Mouse (Mus musculus): ENCODE results near the gene Asap2.

The Asap2 gene

GRCm38 (mm10) chr12:21209273-21209672 is 219.0 kb downstream of the Asap2 start:
- in situ Hi-C loops (cut with MboI, MseI), result no loop called here

- in situ Hi-C loops (cut with MboI, MseI), result no loop called here
Observed at GRCm38 (mm10) chr12:21212876-21213275, 222.6 kb downstream of the Asap2 start.

GRCm38 (mm10) chr12:21214551-21215165 is 224.4 kb downstream of the Asap2 start:
- in situ Hi-C loops (cut with MboI, MseI), result no loop called here

DNA sequence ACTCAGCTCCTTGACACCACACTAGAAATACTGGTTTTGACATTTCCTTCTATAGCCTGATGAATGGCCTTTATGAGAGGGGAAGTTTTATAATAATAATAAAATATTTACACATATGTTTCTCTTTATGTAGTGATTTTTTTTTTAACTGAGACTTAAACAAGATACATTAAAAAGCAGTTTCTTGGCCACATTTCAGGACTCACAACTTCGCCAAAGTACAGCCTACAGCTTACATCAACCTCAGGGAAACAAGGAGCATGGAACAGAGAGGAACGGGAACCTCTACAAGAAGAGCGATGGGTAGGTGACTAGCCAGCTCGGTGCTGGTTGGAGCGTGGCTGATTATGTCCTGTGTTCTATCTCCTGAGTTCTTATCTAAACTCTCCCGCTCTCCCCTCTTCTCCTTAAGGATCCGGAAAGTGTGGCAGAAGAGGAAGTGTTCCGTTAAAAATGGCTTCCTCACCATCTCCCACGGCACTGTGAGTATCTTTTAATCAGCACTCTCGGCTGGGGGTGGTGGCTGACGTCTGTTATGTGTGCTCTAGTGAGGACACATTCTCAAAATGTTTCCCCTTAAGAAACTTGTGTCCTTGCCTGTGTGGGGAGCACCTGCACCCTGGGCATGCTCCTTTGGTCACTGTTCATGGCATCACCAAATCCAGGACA is 227.7 kb downstream of the Asap2 start:
- in situ Hi-C loops (cut with MboI, MseI), result no loop called here

GRCm38 (mm10) chr12:21220596-21220995 is 230.3 kb downstream of the Asap2 start:
- in situ Hi-C loops (cut with MboI, MseI), result no loop called here

DNA sequence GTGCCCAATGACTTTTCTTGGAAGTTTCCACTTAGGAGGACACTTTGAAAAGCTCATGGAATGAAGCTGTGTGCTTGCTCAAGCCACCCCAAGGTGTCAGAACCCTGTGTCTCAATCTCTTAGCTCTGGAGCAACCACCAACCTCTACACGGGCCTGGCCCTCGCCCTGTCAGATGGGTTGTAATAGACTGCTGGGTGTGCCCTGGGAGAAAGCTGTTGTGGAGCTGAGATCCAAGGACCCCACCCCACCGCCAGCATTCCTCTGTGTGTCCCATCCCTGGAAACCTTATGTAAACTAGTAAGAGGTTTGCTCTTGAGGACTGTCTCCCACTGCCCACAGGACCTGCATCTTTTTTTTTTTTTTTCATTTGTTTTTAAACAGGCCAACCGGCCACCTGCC is 233.7 kb downstream of the Asap2 start:
- in situ Hi-C loops (cut with MboI, MseI), result no loop called here

DNA sequence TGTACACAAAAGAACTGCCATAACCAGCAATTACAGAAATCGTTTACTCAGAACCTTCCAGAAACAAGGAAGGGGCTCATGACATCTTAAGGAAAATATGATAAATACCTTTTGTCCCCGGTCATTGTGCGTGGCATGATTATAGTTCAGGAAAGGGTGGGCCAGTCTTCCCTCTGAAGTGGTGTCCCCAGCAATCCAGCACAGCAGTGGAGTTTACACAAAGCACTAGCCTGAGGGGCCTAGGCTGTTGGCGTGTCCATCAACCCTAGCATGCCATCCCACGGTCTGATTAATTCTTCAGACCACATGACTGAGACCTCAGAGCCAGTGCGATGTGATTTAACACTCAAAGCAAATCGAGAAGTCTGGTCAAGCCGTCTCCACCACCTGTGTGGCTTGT is 235.1 kb downstream of the Asap2 start:
- in situ Hi-C loops (cut with MboI, MseI), result no loop called here

- in situ Hi-C loops (cut with MboI, MseI), result no loop called here
Observed at GRCm38 (mm10) chr12:21226316-21226715, 236.1 kb downstream of the Asap2 start.

DNA sequence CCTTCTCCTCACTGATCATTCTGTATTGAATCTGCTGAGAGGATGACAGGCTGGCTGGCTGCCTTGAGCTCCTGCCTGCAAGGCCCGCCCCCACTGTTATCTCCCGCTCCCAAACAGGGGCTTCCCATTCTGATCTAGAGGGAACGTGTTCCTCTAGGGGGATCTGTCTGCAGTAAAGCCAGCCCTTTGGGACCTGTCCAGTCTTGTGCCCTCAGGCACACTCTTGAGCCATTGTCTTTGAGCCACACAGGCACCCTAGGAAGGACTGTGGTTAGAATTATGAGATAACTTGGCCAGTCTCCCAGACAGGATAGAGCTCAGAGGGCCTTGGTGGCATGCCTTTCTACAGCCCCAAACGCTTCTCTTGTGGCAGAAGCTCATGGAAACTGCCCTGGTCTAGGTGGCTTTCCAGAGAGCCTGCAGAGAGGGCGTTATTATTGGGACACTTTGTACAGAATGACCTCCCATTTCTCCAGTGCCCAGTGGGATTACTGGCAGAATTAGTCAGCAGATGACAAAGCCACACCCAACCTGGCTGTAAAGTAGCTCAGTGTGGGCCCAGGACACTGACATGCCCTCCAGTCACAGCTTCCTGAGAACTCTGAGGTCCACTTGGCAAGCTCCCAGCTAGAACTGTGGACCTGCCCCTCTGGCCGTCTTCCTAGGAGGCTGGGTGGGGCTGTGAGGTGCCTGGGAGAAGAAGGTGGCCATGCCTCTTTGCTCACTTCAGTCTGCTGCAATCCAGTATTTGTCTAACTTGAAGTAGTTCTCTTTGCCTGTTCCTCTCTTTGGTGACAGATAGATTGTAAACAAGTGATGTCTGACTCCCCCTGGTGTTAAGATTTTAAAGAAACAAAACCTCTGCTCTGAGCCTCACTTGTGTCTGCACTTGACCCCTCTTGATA is 237.1 kb downstream of the Asap2 start:
- in situ Hi-C loops (cut with MboI, MseI), result no loop called here

- in situ Hi-C loops (cut with MboI, MseI), result no loop called here
Observed at GRCm38 (mm10) chr12:21228650-21229049, 238.4 kb downstream of the Asap2 start.

GRCm38 (mm10) chr12:21229076-21229918 is 239.0 kb downstream of the Asap2 start:
- in situ Hi-C loops (cut with MboI, MseI), result no loop called here

DNA sequence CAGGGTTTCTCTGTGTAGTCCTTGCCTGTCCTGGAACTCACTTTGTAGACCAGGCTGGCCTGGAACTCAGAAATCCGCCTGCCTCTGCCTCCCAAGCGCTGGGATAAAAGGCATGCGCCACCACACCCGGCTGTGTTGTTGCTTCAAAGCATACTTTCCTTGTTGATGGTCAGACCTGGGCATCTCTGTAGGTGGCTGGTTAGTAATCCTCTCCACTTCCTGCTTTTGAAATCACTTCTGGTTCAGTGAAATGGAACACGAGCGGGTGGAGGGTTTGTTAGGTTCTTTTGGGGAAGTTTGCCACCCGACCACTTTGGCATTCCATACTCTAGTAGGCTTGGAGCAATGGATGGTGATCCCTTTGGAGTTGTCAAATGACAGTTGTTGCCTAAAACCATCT is 243.5 kb downstream of the Asap2 start:
- in situ Hi-C loops (cut with MboI, MseI), result no loop called here

- in situ Hi-C loops (cut with MboI, MseI), result no loop called here
Observed at GRCm38 (mm10) chr12:21234560-21234959, 244.3 kb downstream of the Asap2 start.

- in situ Hi-C loops (cut with MboI, MseI), result no loop called here
Observed at GRCm38 (mm10) chr12:21241965-21242364, 251.7 kb downstream of the Asap2 start.

- in situ Hi-C loops (cut with MboI, MseI), result no loop called here
Observed at GRCm38 (mm10) chr12:21244375-21244960, 254.2 kb downstream of the Asap2 start.

- in situ Hi-C loops (cut with MboI, MseI), result no loop called here
Observed at GRCm38 (mm10) chr12:21247711-21248392, 257.6 kb downstream of the Asap2 start.

DNA sequence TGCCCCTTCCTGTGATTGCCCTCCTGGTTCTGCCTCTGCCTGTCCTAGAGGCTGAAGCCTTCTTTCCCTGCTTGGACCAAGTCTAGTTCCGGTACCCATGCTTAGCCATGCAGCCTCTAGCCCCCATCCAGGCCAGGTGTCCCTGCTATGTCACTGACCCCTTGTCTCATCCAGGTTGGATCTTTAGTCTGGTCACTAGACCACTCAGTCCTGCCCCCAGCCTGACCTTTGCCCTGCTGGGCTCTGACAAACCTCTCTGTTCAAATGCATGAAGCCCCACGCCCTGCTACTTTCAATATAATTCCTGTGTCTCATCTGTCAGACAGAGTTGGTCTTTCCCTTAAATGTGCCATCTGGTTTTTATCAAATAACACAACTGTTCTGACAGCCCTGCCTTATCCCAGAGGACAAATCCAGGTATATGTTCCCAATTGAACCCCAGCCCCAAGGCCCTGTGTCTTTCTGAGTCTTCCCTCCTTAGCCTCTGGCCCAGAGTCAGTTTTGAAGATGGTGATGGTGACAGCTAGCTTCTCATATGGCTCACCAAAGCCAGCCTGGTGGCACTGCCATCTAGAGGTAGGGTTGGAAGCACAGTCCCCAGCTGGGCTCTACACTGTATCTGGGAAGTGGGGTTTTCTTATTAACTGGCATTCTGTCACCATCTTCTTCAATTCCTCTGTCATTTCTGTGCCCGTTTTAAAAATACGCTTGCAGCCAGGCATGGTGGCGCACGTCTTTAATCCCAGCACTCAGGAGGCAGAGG is 270.4 kb downstream of the Asap2 start:
- in situ Hi-C loops (cut with MboI, MseI), result no loop called here

DNA sequence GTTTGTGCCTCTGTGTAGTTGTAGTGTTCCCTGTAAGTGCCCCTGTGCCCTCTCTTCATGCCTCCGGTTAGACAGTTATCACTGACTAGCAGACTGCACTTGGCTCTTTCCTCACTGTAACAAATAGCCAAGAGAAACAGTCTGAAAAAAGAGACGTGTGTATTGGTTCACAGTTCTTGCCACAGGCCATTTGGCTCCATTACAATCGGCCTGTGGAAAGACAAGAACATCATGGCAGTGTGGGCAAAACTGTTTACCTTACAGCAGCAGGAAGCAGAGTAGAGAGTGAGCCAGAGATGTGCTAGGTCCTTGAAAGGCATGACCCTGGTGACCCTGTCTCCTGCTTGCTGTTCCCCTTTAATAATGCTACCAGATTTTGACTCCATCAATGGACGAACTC is 271.3 kb downstream of the Asap2 start:
- in situ Hi-C loops (cut with MboI, MseI), result no loop called here

DNA sequence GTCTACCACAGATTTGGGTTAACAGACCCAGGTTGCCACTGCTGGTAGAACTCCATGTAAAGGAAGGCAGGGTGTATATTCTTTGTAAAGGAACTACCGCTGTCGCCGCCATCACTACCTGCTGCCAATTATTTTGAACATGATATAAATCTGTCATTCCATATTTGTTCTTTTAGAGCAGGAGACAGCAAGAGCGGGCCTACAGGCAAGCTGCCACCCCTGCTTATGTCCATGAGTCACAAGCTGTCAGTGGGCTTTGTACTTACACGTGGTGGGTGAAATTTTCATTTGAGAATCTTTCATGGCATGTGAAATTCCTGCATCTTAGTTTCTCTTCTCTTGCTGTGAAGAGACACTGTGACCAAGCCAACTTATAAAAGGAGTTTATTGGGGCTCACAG is 273.0 kb downstream of the Asap2 start:
- in situ Hi-C loops (cut with MboI, MseI), result no loop called here

DNA sequence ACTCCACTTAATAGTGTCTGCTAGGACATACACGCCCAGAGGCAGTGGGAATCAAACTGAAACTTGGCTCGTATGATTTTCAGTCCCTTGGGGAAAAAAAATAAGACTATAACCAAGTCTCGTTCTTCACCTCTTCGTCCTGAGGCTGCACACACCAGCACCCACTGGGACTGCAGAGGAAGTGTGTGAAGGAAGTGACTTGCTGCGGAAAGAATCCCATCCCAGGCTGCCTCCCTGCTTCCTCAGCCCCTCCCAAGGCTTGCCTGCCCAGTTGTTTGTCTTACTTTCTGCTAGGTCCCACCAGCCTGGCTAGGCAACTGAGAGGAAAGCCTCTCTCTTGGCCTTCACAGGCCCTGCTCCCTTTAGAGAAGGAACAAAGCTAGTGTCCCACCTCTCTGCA is 274.0 kb downstream of the Asap2 start:
- in situ Hi-C loops (cut with MboI, MseI), result no loop called here
